Mouse (Mus musculus): ENCODE results near the gene Slc26a5.

DNA sequence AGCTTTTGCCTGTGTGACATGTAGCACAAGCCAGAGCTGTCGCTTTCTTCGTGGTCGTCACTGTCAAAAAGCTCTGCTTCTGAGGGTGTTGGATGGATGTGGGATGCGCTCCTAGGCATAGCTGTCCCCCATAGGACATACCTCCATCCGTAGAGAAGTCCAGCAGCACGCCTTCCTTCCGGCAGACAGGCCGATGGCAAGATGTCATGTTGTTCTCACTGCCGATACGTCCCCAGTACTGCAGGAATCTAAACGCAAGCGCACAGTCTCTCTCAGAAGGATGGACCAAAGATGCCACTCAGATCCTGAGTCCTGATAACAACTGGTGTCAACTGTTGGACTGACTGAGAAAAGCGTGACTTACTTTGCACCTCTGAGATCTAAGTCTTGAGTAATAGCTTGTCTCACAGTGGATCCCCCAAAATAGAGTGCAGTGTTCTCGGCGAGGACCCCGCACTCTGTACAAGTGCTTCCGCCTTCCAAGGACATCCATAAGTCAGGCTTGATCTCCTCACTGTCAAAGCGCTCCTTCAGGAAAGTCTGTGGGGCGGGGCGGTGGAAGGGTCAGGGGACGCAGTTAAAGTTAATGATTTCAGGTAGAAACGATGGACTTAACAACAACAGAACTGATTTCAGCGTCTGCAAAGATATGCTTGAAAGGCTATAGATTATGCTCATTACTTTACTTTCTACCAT lies 47.6 kb upstream of the Slc26a5 start:
- TF ChIP-seq POLR2A (IDR thresholded peaks at IDR 0.05; ENCODE audit: borderline replicate concordance, low read depth, low read length) = no peak
- no peak for TF ChIP-seq CTCF (IDR thresholded peaks at IDR 0.05; ENCODE audit: low read depth, low read length)
